Mouse (Mus musculus) kidney, embryonic 14.5 days (tissue): ENCODE measurements around the gene Fzr1. TPM values are rescaled to one million over a fixed set of nuclear protein-coding genes. Genes with fewer than 3 reads are reported as not detected.

Source experiments
- ATAC-seq: fragments of 200-750 bp; cut with Nextera tagmentation; 2 replicates; pipeline ENCODE4 v1.8.0; 2017; ENCODE audit warnings: moderate number of reproducible peaks, mild to moderate bottlenecking, moderate TSS enrichment, moderate library complexity; ENCODE audit not compliant: low FRiP score, low TSS enrichment
- H3K27ac ChIP-seq: fragments of 300-500 bp; sonication (generic); 2 replicates; pipeline ENCODE4 v1.5.1; 2014; ENCODE audit warnings: low read depth, mild to moderate bottlenecking, low read length, moderate library complexity, mixed read lengths
- H3K27me3 ChIP-seq: fragments of 300-500 bp; sonication (generic); 2 replicates; pipeline ENCODE4 v1.6.1; 2014; ENCODE audit warnings: mild to moderate bottlenecking, low read length; ENCODE audit not compliant: control insufficient read depth, insufficient read depth
- H3K36me3 ChIP-seq: fragments of 300-500 bp; sonication (generic); 2 replicates; pipeline ENCODE4 v1.6.1; 2014; ENCODE audit warnings: low read length, mixed read lengths; ENCODE audit not compliant: control insufficient read depth, insufficient read depth
- H3K4me1 ChIP-seq: fragments of 300-500 bp; sonication (generic); 2 replicates; pipeline ENCODE4 v1.6.1; 2014; ENCODE audit warnings: low read length, mixed read lengths; ENCODE audit not compliant: control insufficient read depth, insufficient read depth
- H3K4me2 ChIP-seq: fragments of 300-500 bp; sonication (generic); replicated peaks from 2 replicates; pipeline ENCODE4 v1.6.1; 2014; ENCODE audit warnings: low read depth, mild to moderate bottlenecking, low read length
- H3K4me3 ChIP-seq: fragments of 300-500 bp; sonication (generic); 2 replicates; pipeline ENCODE4 v1.5.1; 2014; ENCODE audit warnings: mild to moderate bottlenecking, low read length
- H3K9ac ChIP-seq: fragments of 300-500 bp; sonication (generic); 2 replicates; pipeline ENCODE4 v1.6.1; 2014; ENCODE audit warnings: low read depth, mild to moderate bottlenecking, low read length, moderate library complexity
- H3K9me3 ChIP-seq: fragments of 300-500 bp; sonication (generic); 2 replicates; pipeline ENCODE4 v1.6.1; 2016; ENCODE audit warnings: low read length; ENCODE audit not compliant: control insufficient read depth
- WGBS: fragments of 180-500 bp; shearing (Covaris S2); extraction: QIAGEN DNeasy Blood & Tissue Kit; methylation state at CpG from one replicate; pipeline ENCODE4 v1.1.7; 2014; 5-methylcytosine and 5-hydroxymethylcytosine counted together
- polyA plus RNA-seq: library from polyadenylated mRNA; unstranded; fragments of >200 nt; fragmentation: Nextera tagmentation; extraction: Ambion mirVana; gene quantifications from 2 replicates; pipeline ENCODE4 v1.2.1, GENCODE M21; 2014

Fzr1 gene
- polyA plus RNA-seq, 1 experiment from 2014 or later = 108 TPM

DNA sequence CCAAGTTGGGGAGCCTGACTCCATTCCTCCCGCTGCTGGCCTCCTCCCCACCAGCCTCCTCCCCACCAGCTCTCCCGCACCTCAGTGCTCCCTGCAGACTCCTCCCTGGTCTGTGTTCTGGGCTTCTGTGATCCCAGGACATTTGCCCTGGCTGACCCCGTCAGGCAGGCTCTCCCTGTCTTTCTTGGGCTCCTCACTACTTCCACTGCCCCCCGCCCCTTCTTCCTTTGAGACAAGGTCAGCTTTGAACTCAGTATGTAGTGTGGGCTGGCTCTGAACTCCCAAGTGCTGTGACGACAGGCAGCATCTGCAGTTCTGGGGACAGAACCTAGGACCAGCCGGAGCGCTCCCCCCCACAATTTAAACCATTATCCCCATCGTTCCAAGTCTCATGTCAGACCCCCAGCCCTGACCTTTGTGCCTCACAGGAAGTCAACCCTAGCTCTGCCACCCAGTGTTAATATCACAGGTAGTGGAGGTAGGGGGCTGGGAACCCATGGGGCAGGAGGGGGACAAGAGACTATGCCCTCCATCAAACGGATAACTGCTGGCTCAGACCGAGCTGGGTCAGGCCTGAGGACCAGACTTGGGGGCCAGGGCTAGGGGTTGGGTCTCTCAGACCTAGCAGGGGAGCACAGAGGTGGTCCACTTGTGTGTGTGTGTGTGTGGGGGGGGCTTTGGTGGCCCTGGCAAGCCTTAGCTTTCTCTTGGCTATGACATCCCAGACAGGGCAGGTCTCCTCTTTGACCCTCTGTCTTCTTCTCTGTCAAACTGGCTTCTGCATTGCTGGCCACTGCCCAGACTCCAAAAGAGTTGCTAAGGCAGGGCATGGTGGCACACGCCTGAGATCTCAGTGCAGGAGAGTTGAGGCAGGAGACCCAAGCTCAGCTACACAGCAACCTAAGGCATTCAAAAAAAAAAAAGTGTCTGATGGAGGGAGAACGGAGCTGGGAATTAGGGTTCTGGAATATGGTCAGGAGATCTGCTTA, 39.2 kb upstream of the Fzr1 start:
- Histone ChIP-seq H3K27ac (peak overlapping the region; percentile 57; the same call in 1 of the 2 replicates), H3K9me3 (no peaks in the 10 kb centered on the region), H3K4me1 (peaks cover 52% of the 10 kb centered on the region), H3K4me3 (peak overlapping the region; percentile 30), H3K9ac (peak overlapping the region; percentile 47), H3K4me2 (peak overlapping the region; percentile 51), H3K27me3 (no peaks in the 10 kb centered on the region), H3K36me3 (peaks cover 11% of the 10 kb centered on the region; the same call in 1 of the 2 replicates)
- no peak for ATAC-seq
- 49% methylated on average over 12 of the region's 12 CpGs for WGBS

DNA sequence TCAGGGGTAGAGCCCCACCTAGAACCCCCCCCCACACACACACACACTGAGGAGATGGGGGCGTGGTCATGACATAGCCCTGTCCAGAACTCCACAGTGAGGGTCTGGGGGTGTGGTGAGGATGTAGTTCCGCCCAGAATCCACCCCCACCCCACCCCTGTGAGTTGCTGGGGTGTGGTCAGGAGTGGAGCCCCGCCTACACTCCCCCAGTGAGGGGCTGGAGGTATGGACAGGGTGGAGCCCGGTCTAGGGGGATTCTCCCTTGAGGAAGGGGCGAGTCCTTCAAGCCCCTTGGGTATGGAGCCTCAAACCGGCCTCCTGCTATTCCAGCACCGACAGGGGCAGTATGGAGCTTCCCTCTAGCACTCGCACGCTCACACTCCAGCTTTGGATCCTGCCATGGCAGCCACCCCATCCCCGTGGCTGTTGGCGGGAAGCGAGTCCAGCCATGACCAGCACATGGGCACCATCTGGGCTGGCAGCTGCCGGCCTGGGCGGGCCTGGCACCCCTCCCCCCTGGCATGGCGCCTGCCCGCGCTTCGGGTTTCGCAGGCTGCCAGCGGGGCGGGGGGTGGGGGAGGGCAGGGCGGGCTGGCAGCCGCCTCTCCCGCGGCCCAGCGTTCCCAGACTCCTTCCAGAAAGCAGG, 38.4 kb upstream of the Fzr1 start:
- Histone ChIP-seq H3K27me3 (no peaks in the 10 kb centered on the region), H3K4me3 (peak overlapping the region; percentile 30), H3K9me3 (no peaks in the 10 kb centered on the region), H3K4me1 (peaks cover 60% of the 10 kb centered on the region), H3K4me2 (peak overlapping the region; percentile 51), H3K27ac (peak overlapping the region; percentile 57; the same call in 1 of the 2 replicates), H3K36me3 (peaks cover 11% of the 10 kb centered on the region; the same call in 1 of the 2 replicates), H3K9ac (peak overlapping the region; percentile 47)
- peak; percentile 74 for ATAC-seq
- WGBS = 4% methylated on average over 23 of the region's 26 CpGs

DNA sequence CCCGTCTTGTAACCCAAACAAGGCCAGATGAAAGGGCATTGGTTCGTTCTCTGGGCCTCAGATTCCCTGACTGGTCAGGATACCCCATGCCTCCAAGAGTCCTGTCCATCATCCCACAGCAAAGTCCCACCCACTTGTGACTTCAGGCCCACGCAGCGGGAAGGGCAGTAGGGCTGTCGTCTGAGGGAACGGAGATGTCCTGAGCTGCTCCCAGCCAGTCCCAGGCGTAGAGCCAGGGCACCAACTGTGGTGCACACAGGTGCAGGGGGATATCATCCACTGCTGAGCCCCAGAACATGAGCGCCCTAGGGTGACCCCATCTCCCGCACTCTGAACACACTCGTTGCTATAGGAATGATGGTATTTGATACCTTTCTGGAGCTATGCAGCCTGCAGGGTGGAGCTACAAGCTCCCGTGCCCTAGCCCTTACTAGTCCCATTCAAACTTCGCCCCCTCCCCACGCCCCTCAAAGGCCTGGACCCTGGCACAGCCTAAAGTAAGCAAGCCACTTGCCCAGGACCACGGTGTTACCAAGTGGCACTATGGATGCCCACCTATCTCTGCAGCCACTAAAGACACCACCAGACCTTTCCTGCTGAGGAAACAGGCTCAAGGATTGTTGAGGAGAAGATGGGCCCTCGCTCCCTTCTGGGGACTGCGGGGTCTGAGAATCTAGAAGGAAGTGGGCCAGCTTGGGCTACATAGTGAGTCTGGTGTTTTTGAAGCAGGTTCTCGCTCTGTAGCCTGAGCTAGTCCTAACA, 37.4 kb upstream of the Fzr1 start:
- Histone ChIP-seq H3K4me1 (peaks cover 69% of the 10 kb centered on the region), H3K9me3 (no peaks in the 10 kb centered on the region), H3K27ac (peak overlapping the region; percentile 30; the same call in 1 of the 2 replicates), H3K36me3 (peaks cover 11% of the 10 kb centered on the region; the same call in 1 of the 2 replicates), H3K4me3 (no peak overlapping the region), H3K9ac (no peak overlapping the region), H3K4me2 (no peak overlapping the region), H3K27me3 (no peaks in the 10 kb centered on the region)
- no peak for ATAC-seq
- WGBS = 62% methylated on average over 17 of the region's 17 CpGs

DNA sequence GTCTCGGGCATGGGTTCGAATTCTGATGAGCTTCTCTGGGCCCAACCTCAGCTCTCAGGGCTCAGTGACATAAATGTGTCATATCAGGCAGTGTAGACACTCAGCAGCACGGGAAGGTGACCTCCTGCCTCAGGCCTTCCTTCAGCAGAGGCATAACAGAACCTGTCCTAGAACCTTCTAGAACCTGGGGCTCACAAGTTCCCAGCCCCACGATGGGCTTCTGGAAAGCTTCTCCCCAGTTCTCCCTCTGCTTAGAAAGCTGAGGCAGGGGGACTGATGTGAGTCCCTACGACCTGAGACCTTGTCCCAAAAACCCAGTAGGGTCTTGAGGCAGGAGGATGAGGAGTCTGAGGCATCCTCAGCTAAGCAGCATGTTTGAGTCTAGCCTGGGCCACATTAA, 36.8 kb upstream of the Fzr1 start:
- 81% methylated on average over 5 of the region's 5 CpGs for WGBS
- Histone ChIP-seq H3K4me1 (peaks cover 75% of the 10 kb centered on the region), H3K27ac (no peak overlapping the region)

DNA sequence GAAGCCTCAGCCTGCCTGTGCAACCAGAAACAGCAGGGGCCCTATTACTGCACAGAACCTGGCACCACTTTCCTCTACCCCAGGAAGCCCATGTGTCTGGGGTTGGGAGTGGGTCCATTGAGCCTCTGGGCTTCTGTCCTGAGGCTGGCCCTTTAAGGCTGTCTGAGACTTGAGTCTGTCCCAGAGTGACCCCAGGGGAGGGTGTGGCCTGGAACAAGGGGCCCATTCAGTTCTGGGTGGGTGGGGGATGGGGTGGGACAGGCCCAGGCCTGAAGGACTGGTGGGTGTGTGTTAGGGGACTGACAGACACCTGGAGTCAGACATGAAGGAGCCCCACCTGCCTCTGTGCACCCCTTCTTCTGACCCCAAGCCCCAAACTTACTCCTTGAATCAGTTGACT, 36.4 kb upstream of the Fzr1 start:
- Histone ChIP-seq H3K4me1 (peaks cover 80% of the 10 kb centered on the region), H3K27ac (peak overlapping the region; percentile 42; the same call in 1 of the 2 replicates), H3K27me3 (no peaks in the 10 kb centered on the region), H3K9ac (no peak overlapping the region), H3K36me3 (peaks cover 4% of the 10 kb centered on the region; the same call in 1 of the 2 replicates), H3K9me3 (no peaks in the 10 kb centered on the region), H3K4me3 (no peak overlapping the region), H3K4me2 (no peak overlapping the region)
- ATAC-seq = no peak

More for the DNA sequence above, 36.8 kb upstream of the Fzr1 start:
- Histone ChIP-seq H3K9me3 (no peaks in the 10 kb centered on the region), H3K4me2 (no peak overlapping the region), H3K27me3 (no peaks in the 10 kb centered on the region), H3K9ac (no peak overlapping the region), H3K4me3 (no peak overlapping the region), H3K36me3 (peaks cover 8% of the 10 kb centered on the region; the same call in 1 of the 2 replicates)
- ATAC-seq = no peak

DNA sequence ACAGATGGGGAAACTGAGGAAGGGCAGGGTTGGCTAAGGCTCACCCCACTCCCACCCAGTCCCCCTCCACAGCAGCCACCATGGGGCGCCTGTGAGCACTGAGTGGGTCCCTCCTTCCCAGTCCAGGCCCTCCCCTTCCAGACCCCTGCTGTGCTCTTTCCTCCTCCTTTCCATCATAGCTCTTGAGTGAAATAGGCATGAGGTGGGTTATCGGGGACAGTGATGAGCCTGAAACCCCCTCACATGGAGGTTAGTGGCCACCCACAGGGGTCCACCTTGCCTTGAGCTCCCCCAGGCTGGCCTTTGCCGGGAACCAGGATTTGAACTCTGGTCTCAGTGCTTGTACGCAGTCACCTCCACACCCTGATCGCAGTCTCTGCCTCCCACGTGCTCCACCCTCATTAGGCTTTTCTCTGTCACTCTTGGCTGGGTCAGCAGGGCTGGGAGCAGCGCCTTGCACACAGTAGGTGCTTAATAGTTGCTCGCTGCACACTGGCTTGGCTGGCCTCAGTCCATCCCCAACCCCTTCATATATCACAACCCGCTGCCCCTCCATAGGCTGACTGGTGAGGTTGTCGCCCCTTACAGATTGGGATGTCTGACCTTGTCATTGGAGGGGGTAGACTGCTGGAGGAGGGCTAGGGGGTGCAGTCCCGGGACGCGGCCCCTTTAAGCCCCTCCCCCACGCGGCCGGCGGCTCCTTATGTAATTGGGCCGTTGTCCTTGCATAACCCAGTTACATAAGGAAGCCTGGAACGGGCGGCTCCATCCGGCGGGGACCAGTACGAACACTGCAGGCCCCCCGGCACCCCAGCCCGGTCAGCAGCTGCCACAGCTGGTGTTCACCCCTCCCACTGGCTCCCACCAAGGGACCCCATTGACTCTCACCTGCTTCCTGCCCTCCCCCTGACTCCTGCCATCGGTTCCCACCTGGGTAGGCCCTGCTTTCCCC, 35.3 kb upstream of the Fzr1 start:
- 0 out of 2 replicates have a peak, but pooled peaks have one; percentile 1 for ATAC-seq
- peak overlapping the region; percentile 14; the same call in 1 of the 2 replicates for H3K4me3 ChIP-seq

DNA sequence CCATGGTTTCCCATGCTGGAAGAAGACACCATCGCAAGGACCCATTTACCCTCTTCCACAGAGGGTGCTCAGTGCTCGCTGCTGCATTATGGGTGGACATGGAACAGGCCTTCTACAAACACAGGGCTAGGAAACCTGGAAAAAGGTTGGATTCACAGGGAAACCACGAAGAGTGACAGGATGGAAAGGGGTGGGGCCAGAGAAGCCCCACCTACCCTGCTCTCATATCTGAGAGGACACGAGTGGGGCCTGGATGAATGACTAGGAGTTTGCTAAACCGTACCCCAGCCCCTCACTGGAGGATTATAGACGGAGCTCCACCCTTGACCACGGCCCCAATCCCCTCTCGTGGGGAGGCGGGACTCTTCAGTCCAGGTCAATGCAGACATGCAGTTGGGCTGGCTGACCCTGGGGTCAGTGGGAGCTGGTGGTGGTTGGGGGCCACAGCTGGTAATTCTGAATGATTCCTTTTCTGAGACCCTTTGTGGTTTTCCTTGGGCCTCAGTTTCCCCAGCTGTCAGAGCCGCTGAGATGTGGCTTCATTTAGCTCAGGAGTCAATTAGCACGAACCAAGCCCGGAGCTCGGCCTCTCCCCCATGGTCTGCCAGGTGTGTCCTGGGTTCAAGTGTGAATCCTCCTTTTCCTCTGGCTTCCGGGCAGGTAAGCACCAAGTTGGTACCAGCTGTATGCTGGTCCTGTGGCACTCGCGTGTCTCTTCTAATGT, 34.4 kb upstream of the Fzr1 start:
- 74% methylated on average over 16 of the region's 16 CpGs for whole genome bisulfite sequencing
- Histone ChIP-seq H3K36me3 (peaks cover 5% of the 10 kb centered on the region; the same call in 1 of the 2 replicates), H3K9me3 (no peaks in the 10 kb centered on the region), H3K4me3 (no peak overlapping the region), H3K4me1 (peaks cover 96% of the 10 kb centered on the region), H3K27me3 (no peaks in the 10 kb centered on the region), H3K27ac (peak overlapping the region; percentile 65; the same call in 1 of the 2 replicates), H3K9ac (no peak overlapping the region), H3K4me2 (no peak overlapping the region)
- no peak for ATAC-seq

More for the DNA sequence above, 35.3 kb upstream of the Fzr1 start:
- 28% methylated on average over 26 of the region's 26 CpGs for WGBS
- H3K4me1 ChIP-seq = peaks cover 89% of the 10 kb centered on the region
- peaks cover 2% of the 10 kb centered on the region; the same call in 1 of the 2 replicates for H3K36me3 ChIP-seq
- H3K4me2 ChIP-seq = peak overlapping the region; percentile 36
- H3K27me3 ChIP-seq = no peaks in the 10 kb centered on the region
- H3K27ac ChIP-seq = peak overlapping the region; percentile 42; the same call in 1 of the 2 replicates
- H3K9me3 ChIP-seq = no peaks in the 10 kb centered on the region
- peak overlapping the region; percentile 45 for H3K9ac ChIP-seq
